Mouse (Mus musculus) fibroblast of lung, adult 2 months (primary cell): Measurements from ENCODE around the gene Serpinc1.
"Not testable (repeated sequence)": the region's sequence is repeated elsewhere in the genome, so short reads cannot be mapped to it uniquely, and the experiment has no call there.

Experiments used
- DNase-seq: peaks from one replicate; pipeline ENCODE4 v3.0.0-alpha.2; 2011; ENCODE audit warnings: low read depth

Gene Serpinc1

GRCm38 (mm10) chr1:161025410-161026210 is 47.2 kb downstream of the Serpinc1 start:
- DNase-seq, result peak; percentile 75

GRCm38 (mm10) chr1:161027196-161027595 is 48.8 kb downstream of the Serpinc1 start:
- no peak for DNase-seq

GRCm38 (mm10) chr1:161028427-161028826 is 50.0 kb downstream of the Serpinc1 start:
- not testable (repeated sequence) for DNase-seq

GRCm38 (mm10) chr1:161030058-161030457 is 51.7 kb downstream of the Serpinc1 start:
- no peak for DNase-seq

- no peak for DNase-seq
Measured at GRCm38 (mm10) chr1:161031881-161032280, 53.5 kb downstream of the Serpinc1 start.

- no peak for DNase-seq
Measured at GRCm38 (mm10) chr1:161032345-161032744, 54.0 kb downstream of the Serpinc1 start.

GRCm38 (mm10) chr1:161033856-161034434 is 55.6 kb downstream of the Serpinc1 start:
- no peak for DNase-seq

GRCm38 (mm10) chr1:161034435-161035280 is 56.3 kb downstream of the Serpinc1 start, which contains the start of gene Zbtb37:
TSS of gene Zbtb37 (minus strand) at chr1:161034849.
- DNase-seq, result peak; percentile 98

GRCm38 (mm10) chr1:161035281-161035785 is 56.9 kb downstream of the Serpinc1 start:
- DNase-seq, result no peak

- no peak for DNase-seq
Measured at GRCm38 (mm10) chr1:161035786-161036404, 57.5 kb downstream of the Serpinc1 start.

- DNase-seq, result no peak
Measured at GRCm38 (mm10) chr1:161036411-161036841, 58.0 kb downstream of the Serpinc1 start.

GRCm38 (mm10) chr1:161037026-161037425 is 58.6 kb downstream of the Serpinc1 start:
- no peak for DNase-seq

GRCm38 (mm10) chr1:161037599-161037998 is 59.2 kb downstream of the Serpinc1 start:
- DNase-seq, result no peak

GRCm38 (mm10) chr1:161038004-161038403 is 59.6 kb downstream of the Serpinc1 start:
- no peak for DNase-seq

- DNase-seq, result no peak
Measured at GRCm38 (mm10) chr1:161038968-161039721, 60.8 kb downstream of the Serpinc1 start.

GRCm38 (mm10) chr1:161039741-161040425 is 61.5 kb downstream of the Serpinc1 start:
- no peak for DNase-seq

- no peak for DNase-seq
Measured at GRCm38 (mm10) chr1:161040426-161040770, 62.0 kb downstream of the Serpinc1 start.

- no peak for DNase-seq
Measured at GRCm38 (mm10) chr1:161040855-161041254, 62.5 kb downstream of the Serpinc1 start.

- no peak for DNase-seq
Measured at GRCm38 (mm10) chr1:161041261-161042020, 63.1 kb downstream of the Serpinc1 start.

- no peak for DNase-seq
Measured at GRCm38 (mm10) chr1:161046972-161047371, 68.6 kb downstream of the Serpinc1 start.
